Mouse (Mus musculus) urinary bladder, postnatal 14 days (tissue): ENCODE data around the gene Krtap1-4.

Experiments used
- DNase-seq: peaks from one replicate; pipeline ENCODE4 v3.0.0; 2021; ENCODE audit warnings: low spot score

The Krtap1-4 gene

GRCm38 (mm10) chr11:99550765-99551164 is 32.7 kb downstream of the Krtap1-4 start, which contains the start of gene Krtap3-3:
Gene Krtap3-3 (minus strand): TSS chr11:99550865.
- no peak for DNase-seq

- no peak for DNase-seq
Measured at GRCm38 (mm10) chr11:99547892-99548291, 35.6 kb downstream of the Krtap1-4 start.

- peak; percentile 3 for DNase-seq
Measured at GRCm38 (mm10) chr11:99539721-99540120, 43.7 kb downstream of the Krtap1-4 start.
